Mouse (Mus musculus) spleen, adult 2 months (tissue): ENCODE measurements around the gene Fcgr1.

Experiments
- CTCF ChIP-seq: fragments of 200-500 bp; IDR thresholded peaks from 2 replicates; pipeline ENCODE4 v1.5.1; 2011; ENCODE audit warnings: mild to moderate bottlenecking, inconsistent platforms; ENCODE audit not compliant: insufficient read depth, insufficient read length, insufficient replicate concordance; ENCODE audit errors: extremely low read depth
- POLR2A ChIP-seq: fragments of 200-500 bp; IDR thresholded peaks from 2 replicates; pipeline ENCODE4 v1.6.1; 2011; ENCODE audit warnings: low read depth, low read length, inconsistent platforms

DNA sequence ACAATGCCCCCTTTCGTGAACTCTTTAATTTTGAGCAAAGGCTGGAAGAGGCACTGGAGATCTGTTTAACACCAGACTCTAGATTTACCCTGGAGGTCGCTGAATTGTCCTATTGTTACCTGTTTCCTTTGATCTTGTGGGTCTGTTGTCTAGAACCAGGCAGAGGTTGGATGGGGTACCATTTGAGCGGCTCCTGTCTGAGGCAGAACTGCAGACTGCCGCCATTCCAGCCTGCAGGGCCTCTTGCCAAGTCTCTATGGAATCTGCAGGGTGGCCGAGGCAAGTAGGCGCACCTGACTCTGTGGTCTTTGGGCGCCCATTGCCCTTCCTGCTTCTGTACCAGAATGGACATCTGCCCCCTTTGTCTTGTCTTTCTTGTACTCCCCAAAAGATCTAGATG, 36.8 kb upstream of the Fcgr1 start:
- TF ChIP-seq CTCF: no peak
- TF ChIP-seq POLR2A: no peak
